Mouse (Mus musculus) heart, embryonic 13.5 days (tissue): ENCODE measurements at regions not wholly inside any gene's neighbourhood (a gene's known extent, or its start where the extent isn't known, plus 50 kb on each side); places are given as distances from the start of the nearest gene placed in this dataset.
"Not testable (repeated sequence)": the region's sequence is repeated elsewhere in the genome, so short reads cannot be mapped to it uniquely, and the experiment has no call there.

ENCODE experiments used
- ATAC-seq: fragments of 200-750 bp; cut with Nextera tagmentation; 2 replicates; pipeline ENCODE4 v1.8.0; 2017; ENCODE audit warnings: moderate TSS enrichment; ENCODE audit not compliant: insufficient number of reproducible peaks, low FRiP score, low TSS enrichment; ENCODE audit errors: extremely low read depth
- H3K27ac ChIP-seq: fragments of 300-500 bp; sonication (generic); replicated peaks from 2 replicates; pipeline ENCODE4 v1.5.1; 2015; ENCODE audit warnings: moderate library complexity, mild to moderate bottlenecking, inconsistent platforms
- H3K27me3 ChIP-seq: fragments of 300-500 bp; sonication (generic); replicated peaks from 2 replicates; pipeline ENCODE4 v1.6.1; 2015; ENCODE audit warnings: mild to moderate bottlenecking, inconsistent platforms
- H3K36me3 ChIP-seq: fragments of 300-500 bp; sonication (generic); 2 replicates; pipeline ENCODE4 v1.6.1; 2015; ENCODE audit warnings: mild to moderate bottlenecking, inconsistent platforms
- H3K4me1 ChIP-seq: fragments of 300-500 bp; sonication (generic); 2 replicates; pipeline ENCODE4 v1.6.1; 2015; ENCODE audit warnings: inconsistent platforms
- H3K4me2 ChIP-seq: fragments of 300-500 bp; sonication (generic); 2 replicates; pipeline ENCODE4 v1.6.1; 2015; ENCODE audit warnings: inconsistent platforms, mild to moderate bottlenecking, moderate library complexity
- H3K4me3 ChIP-seq: fragments of 300-500 bp; sonication (generic); 2 replicates; pipeline ENCODE4 v1.5.1; 2015; ENCODE audit warnings: moderate library complexity, mild to moderate bottlenecking, inconsistent platforms
- H3K9ac ChIP-seq: fragments of 300-500 bp; sonication (generic); 2 replicates; pipeline ENCODE4 v1.6.1; 2015; ENCODE audit warnings: inconsistent platforms, mild to moderate bottlenecking, moderate library complexity
- H3K9me3 ChIP-seq: fragments of 300-500 bp; sonication (generic); 2 replicates; pipeline ENCODE4 v1.6.1; 2016; ENCODE audit warnings: inconsistent platforms
- WGBS: fragments of 180-500 bp; shearing (Covaris S2); methylation state at CpG from one replicate; pipeline ENCODE4 v1.1.7; 2015; ENCODE audit warnings: mixed read lengths; 5-methylcytosine and 5-hydroxymethylcytosine counted together

GRCm38 (mm10) chr14:68784395-68784794, 509.7 kb downstream of the Synb start:
- H3K36me3 ChIP-seq = no peaks in the 10 kb centered on the region
- 85% methylated on average over 3 of the region's 3 CpGs for WGBS
- H3K27me3 ChIP-seq = no peaks in the 10 kb centered on the region
- no peak overlapping the region for H3K4me3 ChIP-seq
- no peaks in the 10 kb centered on the region for H3K4me1 ChIP-seq
- no peak overlapping the region for H3K4me2 ChIP-seq
- no peak overlapping the region for H3K9ac ChIP-seq
- H3K27ac ChIP-seq = no peak overlapping the region
- no peaks in the 10 kb centered on the region for H3K9me3 ChIP-seq
- no peak for ATAC-seq

GRCm38 (mm10) chr14:68783216-68783615, 510.9 kb downstream of the Synb start:
- no peak overlapping the region for H3K9ac ChIP-seq
- H3K36me3 ChIP-seq = no peaks in the 10 kb centered on the region
- H3K27ac ChIP-seq = no peak overlapping the region
- no peaks in the 10 kb centered on the region for H3K9me3 ChIP-seq
- no peaks in the 10 kb centered on the region for H3K27me3 ChIP-seq
- no peaks in the 10 kb centered on the region for H3K4me1 ChIP-seq
- ATAC-seq = no peak
- H3K4me3 ChIP-seq = no peak overlapping the region
- H3K4me2 ChIP-seq = no peak overlapping the region
- WGBS = 88% methylated on average over 1 of the region's 1 CpGs

GRCm38 (mm10) chr14:68770411-68770810, 523.7 kb downstream of the Synb start:
- no peaks in the 10 kb centered on the region for H3K36me3 ChIP-seq
- no peak for ATAC-seq
- no peak overlapping the region for H3K4me3 ChIP-seq
- H3K27ac ChIP-seq = no peak overlapping the region
- no peak overlapping the region for H3K9ac ChIP-seq
- 63% methylated on average over 2 of the region's 2 CpGs for WGBS
- H3K4me1 ChIP-seq = no peaks in the 10 kb centered on the region
- no peak overlapping the region for H3K4me2 ChIP-seq
- no peaks in the 10 kb centered on the region for H3K27me3 ChIP-seq
- 0 out of 2 replicates have a peak, but pooled peaks cover 3% of the 10 kb centered on the region for H3K9me3 ChIP-seq

- Histone ChIP-seq H3K27me3 (no peaks in the 10 kb centered on the region), H3K9ac (no peak overlapping the region), H3K4me3 (no peak overlapping the region), H3K9me3 (0 out of 2 replicates have a peak, but pooled peaks cover 6% of the 10 kb centered on the region), H3K4me1 (no peaks in the 10 kb centered on the region), H3K27ac (no peak overlapping the region), H3K4me2 (no peak overlapping the region), H3K36me3 (no peaks in the 10 kb centered on the region)
- 56% methylated on average over 3 of the region's 3 CpGs for WGBS
- ATAC-seq = no peak
Measured at GRCm38 (mm10) chr14:68762916-68763315, 531.2 kb downstream of the Synb start.

DNA sequence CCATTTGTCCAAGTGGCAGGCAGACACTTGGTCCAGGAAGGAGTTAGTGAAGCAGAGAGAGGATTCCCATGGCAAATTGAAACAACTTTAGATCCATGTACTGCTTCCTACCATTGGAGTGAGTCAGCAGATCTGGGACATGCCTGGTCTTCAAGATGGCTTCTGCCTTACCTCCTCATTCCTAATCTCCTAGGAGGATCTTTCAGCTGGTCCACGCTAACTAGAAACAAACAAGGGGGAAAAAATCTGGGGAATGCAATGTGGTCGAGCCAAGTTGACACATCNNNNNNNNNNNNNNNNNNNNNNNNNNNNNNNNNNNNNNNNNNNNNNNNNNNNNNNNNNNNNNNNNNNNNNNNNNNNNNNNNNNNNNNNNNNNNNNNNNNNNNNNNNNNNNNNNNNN, 549.4 kb downstream of the Synb start:
- Histone ChIP-seq H3K4me1 (no peaks in the 10 kb centered on the region), H3K27ac (no peak overlapping the region), H3K36me3 (no peaks in the 10 kb centered on the region), H3K4me3 (no peak overlapping the region), H3K4me2 (no peak overlapping the region), H3K9ac (no peak overlapping the region), H3K27me3 (no peaks in the 10 kb centered on the region), H3K9me3 (no peaks in the 10 kb centered on the region)
- 49% methylated on average over 2 of the region's 2 CpGs for WGBS
- no peak for ATAC-seq

DNA sequence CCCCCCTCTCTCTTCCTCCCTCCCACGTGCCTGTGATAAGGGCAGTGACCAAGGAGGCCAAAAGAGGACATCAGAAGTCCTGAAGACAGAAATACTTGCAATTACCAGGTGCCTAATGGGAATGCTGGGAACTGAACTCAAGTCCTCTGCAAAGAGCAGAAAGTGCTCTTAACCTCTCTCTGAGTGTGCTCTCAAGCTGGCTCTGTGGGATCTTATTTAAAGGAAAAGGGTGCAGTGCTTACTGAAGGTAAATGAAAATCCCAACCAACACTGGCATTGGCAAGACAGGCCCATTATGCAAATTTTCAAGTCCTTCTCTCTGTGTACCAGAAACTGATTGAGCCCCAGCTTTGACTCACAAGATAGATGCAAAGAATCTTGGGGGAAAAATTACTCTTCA, 555.6 kb downstream of the Synb start:
- H3K4me1 ChIP-seq = no peaks in the 10 kb centered on the region
- no CpG with 5 or more reads among the region's 1 CpGs for WGBS

GRCm38 (mm10) chr14:68735756-68736155, 558.3 kb downstream of the Synb start:
- not testable (repeated sequence) for H3K4me1 ChIP-seq, H3K27me3 ChIP-seq, ATAC-seq, H3K4me2 ChIP-seq, H3K9ac ChIP-seq, H3K4me3 ChIP-seq, H3K36me3 ChIP-seq, H3K9me3 ChIP-seq, H3K27ac ChIP-seq
- WGBS = 34% methylated on average over 2 of the region's 2 CpGs

More for the DNA sequence above, 555.6 kb downstream of the Synb start:
- no peak for ATAC-seq
- Histone ChIP-seq H3K9ac (no peak overlapping the region), H3K36me3 (no peaks in the 10 kb centered on the region), H3K9me3 (no peaks in the 10 kb centered on the region), H3K27ac (no peak overlapping the region), H3K4me2 (no peak overlapping the region), H3K27me3 (no peaks in the 10 kb centered on the region), H3K4me3 (no peak overlapping the region)

DNA sequence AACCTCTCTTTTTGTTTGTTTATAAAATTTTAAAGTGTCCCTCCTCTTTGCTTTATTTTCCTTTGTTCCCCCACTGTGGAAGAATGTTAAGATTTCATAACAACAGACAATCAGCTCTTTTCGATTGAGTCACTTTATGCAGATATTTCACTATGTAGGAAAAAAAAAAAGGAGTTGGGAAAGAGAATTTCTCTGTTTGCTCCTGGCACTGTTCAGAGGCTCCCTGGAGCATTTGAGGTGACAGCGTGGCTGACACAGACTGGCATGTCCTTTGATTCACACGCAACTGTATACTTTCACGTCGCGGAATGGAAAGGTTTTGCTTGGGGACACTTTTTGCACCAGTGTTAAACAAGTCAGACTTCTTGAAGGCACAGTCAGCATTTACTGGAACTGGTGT, 572.9 kb downstream of the Synb start:
- H3K27ac ChIP-seq = no peak overlapping the region

DNA sequence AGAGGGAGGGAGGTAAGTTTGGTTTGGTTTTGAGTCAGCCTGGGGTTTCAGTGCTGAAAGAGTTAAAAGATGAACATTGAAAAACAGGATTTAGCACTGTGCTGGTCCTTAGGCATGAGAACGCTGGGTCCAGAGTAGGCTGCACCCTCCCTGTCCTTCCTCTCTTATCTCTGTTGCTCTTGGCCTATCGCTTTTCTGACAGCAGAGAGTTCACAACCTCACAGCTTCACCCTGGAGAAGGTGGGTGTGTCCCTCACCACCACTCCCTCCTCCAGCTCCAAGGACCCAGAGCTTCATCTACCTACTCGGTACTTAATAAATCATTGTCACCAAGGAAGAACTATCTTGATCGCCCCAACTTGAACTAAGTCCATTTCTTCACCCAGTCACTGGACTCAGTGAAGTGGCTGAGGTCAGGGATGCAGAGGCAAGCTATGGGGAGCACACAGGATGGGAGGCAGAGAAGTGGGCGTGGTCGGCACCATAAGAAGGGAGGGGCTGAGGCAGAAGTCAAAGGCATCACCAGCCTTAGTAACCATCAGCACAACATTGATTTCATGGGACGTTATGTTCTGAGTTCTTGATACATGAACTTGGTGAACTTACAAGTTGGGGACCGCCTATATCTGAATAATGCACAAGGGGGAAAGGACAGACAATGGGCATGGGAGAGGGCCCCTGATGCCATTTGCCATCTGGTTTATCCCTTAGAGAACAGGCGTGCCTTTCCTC, 574.5 kb downstream of the Synb start:
- ATAC-seq = no peak
- no peak overlapping the region for H3K27ac ChIP-seq
- WGBS = 53% methylated on average over 9 of the region's 9 CpGs
- H3K4me1 ChIP-seq = peaks cover 7% of the 10 kb centered on the region
- H3K4me2 ChIP-seq = no peak overlapping the region
- H3K36me3 ChIP-seq = no peaks in the 10 kb centered on the region
- no peak overlapping the region for H3K9ac ChIP-seq
- H3K4me3 ChIP-seq = no peak overlapping the region
- H3K9me3 ChIP-seq = no peaks in the 10 kb centered on the region
- no peaks in the 10 kb centered on the region for H3K27me3 ChIP-seq

More for the DNA sequence above, 572.9 kb downstream of the Synb start:
- H3K4me1 ChIP-seq = peaks cover 7% of the 10 kb centered on the region
- H3K27me3 ChIP-seq = no peaks in the 10 kb centered on the region
- 58% methylated on average over 6 of the region's 6 CpGs for WGBS
- no peak overlapping the region for H3K4me2 ChIP-seq
- H3K36me3 ChIP-seq = no peaks in the 10 kb centered on the region
- no peaks in the 10 kb centered on the region for H3K9me3 ChIP-seq
- no peak overlapping the region for H3K9ac ChIP-seq
- H3K4me3 ChIP-seq = no peak overlapping the region
- no peak for ATAC-seq

- Histone ChIP-seq H3K27ac (no peak overlapping the region), H3K9me3 (no peaks in the 10 kb centered on the region), H3K9ac (no peak overlapping the region), H3K36me3 (no peaks in the 10 kb centered on the region), H3K4me1 (peaks cover 7% of the 10 kb centered on the region), H3K4me3 (no peak overlapping the region), H3K4me2 (no peak overlapping the region), H3K27me3 (no peaks in the 10 kb centered on the region)
- ATAC-seq = no peak
- WGBS = 70% methylated on average over 6 of the region's 6 CpGs
Measured at GRCm38 (mm10) chr14:68718846-68719245, 575.3 kb downstream of the Synb start.
